12 mouse cellular contexts compared by ENCODE assay signal in the genomic region with DNA sequence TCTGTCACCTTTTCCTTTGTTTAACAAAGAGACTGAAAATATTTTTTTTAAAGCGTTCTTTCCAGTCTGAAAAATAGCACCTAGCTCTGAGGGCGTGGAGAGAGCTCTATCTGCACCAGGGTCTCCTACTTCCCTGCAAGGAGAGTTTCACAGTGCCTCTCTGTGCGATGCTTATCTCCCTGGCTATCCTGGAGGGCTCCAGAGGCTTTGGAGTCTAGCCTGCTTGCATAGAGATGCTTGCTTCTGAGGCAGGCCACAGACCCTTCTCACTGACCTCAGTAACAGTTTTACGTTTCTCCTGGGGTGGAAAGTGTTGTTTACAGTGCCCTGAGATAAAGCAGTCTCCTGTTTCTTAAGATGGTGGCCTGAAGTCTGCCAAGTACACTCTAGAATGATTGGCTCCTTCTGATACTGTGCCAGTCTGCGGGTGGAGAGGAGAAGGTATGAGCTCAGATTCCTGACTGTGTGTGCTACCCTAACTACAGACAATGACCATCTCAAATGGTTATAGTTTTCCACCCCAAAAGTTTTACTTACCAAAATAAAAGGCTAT. TPM values are rescaled to one million over a fixed set of nuclear protein-coding genes. Genes with fewer than 3 reads are reported as not detected.
DNase-seq lines count a peak whose midpoint lies in the region; ATAC-seq lines count a peak whose summit lies in the region.
"Had no signal": no experiment of that assay in that cellular context is flagged by ENCODE, and none has a peak within 500 bp of the region (broad histone marks: within the 10 kb centered on the region; RNA-seq: fewer than 3 reads in every experiment).

No protein-coding gene starts in this region.

- H3K27ac ChIP-seq in heart, embryonic 16.5 days (ENCODE audit: low read length): no peak overlapping the region
- peak overlapping the region; percentile 55; the same call in 1 of the 2 replicates for H3K27ac ChIP-seq in forebrain, embryonic 14.5 days (ENCODE audit: low read depth, low read length)
- 0 out of 2 replicates have a peak overlapping the region, but pooled peaks have one; percentile 48 for H3K27ac ChIP-seq in limb, embryonic 13.5 days
- H3K27ac ChIP-seq: kidney, embryonic 15.5 days had no signal

- no peaks in the 10 kb centered on the region for H3K36me3 ChIP-seq in heart, embryonic 16.5 days (ENCODE audit: control insufficient read depth, insufficient read depth)
- H3K36me3 ChIP-seq in forebrain, embryonic 14.5 days (ENCODE audit: control insufficient read depth, insufficient read depth, low read length): no peaks in the 10 kb centered on the region
- H3K36me3 ChIP-seq in limb, embryonic 13.5 days: no peaks in the 10 kb centered on the region
- H3K36me3 ChIP-seq: kidney, embryonic 15.5 days had no signal

- H3K9me3 ChIP-seq in heart, embryonic 16.5 days (replicated peaks; ENCODE audit: control insufficient read depth, low read length): no peaks in the 10 kb centered on the region
- no peaks in the 10 kb centered on the region for H3K9me3 ChIP-seq in forebrain, embryonic 14.5 days (replicated peaks; ENCODE audit: control insufficient read depth, low read length)
- no peaks in the 10 kb centered on the region for H3K9me3 ChIP-seq in limb, embryonic 13.5 days
- H3K9me3 ChIP-seq: kidney, embryonic 15.5 days had no signal

- no peak for ATAC-seq in heart, embryonic 16.5 days (replicated peaks; ENCODE audit: extremely low read depth, insufficient read depth, low FRiP score)
- ATAC-seq in forebrain, embryonic 14.5 days: peak; percentile 43; the same call in 1 of the 2 replicates
- no peak for ATAC-seq in limb, embryonic 13.5 days (ENCODE audit: low FRiP score, low read depth)
- ATAC-seq: Patski had no signal

- no peak overlapping the region; the same call in 1 of the 2 replicates for H3K9ac ChIP-seq in heart, embryonic 16.5 days (ENCODE audit: low read length)
- H3K9ac ChIP-seq in forebrain, embryonic 14.5 days (ENCODE audit: low read length): peak overlapping the region; percentile 35; the same call in 1 of the 2 replicates
- H3K9ac ChIP-seq in limb, embryonic 13.5 days: no peak overlapping the region
- H3K9ac ChIP-seq: kidney, embryonic 15.5 days had no signal

- no peak overlapping the region for H3K4me3 ChIP-seq in heart, embryonic 16.5 days (ENCODE audit: low read length)
- H3K4me3 ChIP-seq in forebrain, embryonic 14.5 days (ENCODE audit: low read depth, low read length): no peak overlapping the region
- H3K4me3 ChIP-seq in limb, embryonic 13.5 days: no peak overlapping the region
- H3K4me3 ChIP-seq: kidney, embryonic 15.5 days had no signal

- no peaks in the 10 kb centered on the region; the same call in 1 of the 2 replicates for H3K4me1 ChIP-seq in heart, embryonic 16.5 days (ENCODE audit: control insufficient read depth, insufficient read depth, low read length)
- H3K4me1 ChIP-seq in forebrain, embryonic 14.5 days (ENCODE audit: control insufficient read depth, insufficient read depth, low read length): peaks cover 23% of the 10 kb centered on the region
- peaks cover 13% of the 10 kb centered on the region for H3K4me1 ChIP-seq in limb, embryonic 13.5 days

- no peaks in the 10 kb centered on the region for H3K27me3 ChIP-seq in heart, embryonic 16.5 days (ENCODE audit: control insufficient read depth, insufficient read depth, low read length)
- no peaks in the 10 kb centered on the region for H3K27me3 ChIP-seq in forebrain, embryonic 14.5 days (replicated peaks; ENCODE audit: control insufficient read depth, insufficient read depth, low read length)
- H3K27me3 ChIP-seq in limb, embryonic 13.5 days: no peaks in the 10 kb centered on the region
- H3K27me3 ChIP-seq: kidney, embryonic 15.5 days had no signal

- DNase-seq in heart, adult 18-20 months: no peak
- DNase-seq in forebrain, embryonic 14.5 days (ENCODE audit: low spot score): peak; percentile 39
- DNase-seq in lung, postnatal 4 days: peak; percentile 17 to 26
- no peak for DNase-seq in cerebellum, adult 18-20 months
- no peak for DNase-seq in cerebellum, postnatal 25 days
- DNase-seq: adrenal gland, adult 2 months; liver had no signal

- WGBS in heart, embryonic 16.5 days: 31% methylated on average over 5 of the region's 5 CpGs
- WGBS in forebrain, embryonic 14.5 days: 32% methylated on average over 5 of the region's 5 CpGs
- WGBS in limb, embryonic 13.5 days: 45% methylated on average over 5 of the region's 5 CpGs

- peak overlapping the region; percentile 28; the same call in 1 of the 2 replicates for H3K4me2 ChIP-seq in heart, embryonic 16.5 days (ENCODE audit: low read depth, low read length)
- no peak overlapping the region for H3K4me2 ChIP-seq in forebrain, embryonic 14.5 days (ENCODE audit: low read length)
- no peak overlapping the region for H3K4me2 ChIP-seq in limb, embryonic 13.5 days (replicated peaks)

RNA-seq across cellular contexts. Expression of gene Sh3rf3, which starts 42.1 kb away (rescaled TPM):
- polyA plus RNA-seq in heart, embryonic 16.5 days (2015; fragmentation: Nextera tagmentation; extraction: Ambion mirVana): 0.32 and 0.95 TPM in 2 replicates
- total RNA-seq in heart, adult 18-20 months (2021): under 1 TPM; 0.77 to 0.98 TPM
- 5.8 and 10.3 TPM in 2 replicates for polyA plus RNA-seq in forebrain, embryonic 14.5 days (2014; fragmentation: Nextera tagmentation; extraction: Ambion mirVana)
- 0.68 and 1.1 TPM in 2 replicates for polyA plus RNA-seq in limb, embryonic 13.5 days (2015; fragmentation: Nextera tagmentation; extraction: Ambion mirVana)
- total RNA-seq: megakaryocyte, adult 5-6 weeks had no signal

Comparison
In these comparisons a context has a peak if more than half of its experiments do, and no peak if none do; other contexts are left out.
1. DNase-seq: peak in forebrain, embryonic 14.5 days (single experiment) and lung, postnatal 4 days (2 of 2); none in heart, adult 18-20 months (0 of 2), cerebellum, adult 18-20 months (0 of 2) and cerebellum, postnatal 25 days (0 of 2).